Mouse (Mus musculus): ENCODE data around the gene Kif4.

GRCm38 (mm10) chrX:100594791-100595190 is 30.7 kb upstream of the Kif4 start, which contains the start of gene P2ry4:
- TF ChIP-seq PAX5 (IDR thresholded peaks at IDR 0.05; ENCODE audit: low read length): no peak
- TF ChIP-seq EP300 (IDR thresholded peaks at IDR 0.05; ENCODE audit: low read length): no peak
- TF ChIP-seq CTCF (conservative IDR thresholded peaks at IDR 0.05 in 1 of 2, IDR thresholded peaks at IDR 0.05 in 1 of 2; ENCODE audit: low read depth in 2 of 2, low read length in 2 of 2): no peak
- no peak for TF ChIP-seq JUN (IDR thresholded peaks at IDR 0.05; ENCODE audit: insufficient read depth, low read depth, low read length)
- TF ChIP-seq SMC3 (IDR thresholded peaks at IDR 0.05; ENCODE audit: low read depth, low read length): no peak
- TF ChIP-seq ZNF384 (IDR thresholded peaks at IDR 0.05; ENCODE audit: low read depth, low read length): no peak
- no peak for TF ChIP-seq E2F4 (IDR thresholded peaks at IDR 0.05; ENCODE audit: insufficient replicate concordance, low read depth, low read length)
- TF ChIP-seq BHLHE40 (IDR thresholded peaks at IDR 0.05; ENCODE audit: low read depth, low read length): no peak
- TF ChIP-seq POLR2A (IDR thresholded peaks at IDR 0.05; ENCODE audit: low read depth, low read length): no peak
- TF ChIP-seq ZKSCAN1 (IDR thresholded peaks at IDR 0.05; ENCODE audit: borderline replicate concordance, low read depth, low read length): no peak

Data from CH12.LX (cell line).